ENCODE assay signal across 18 mouse cellular contexts in genomic region chr16:24463842-24464241, GRCm38 (mm10).
DNase-seq lines count a peak whose midpoint lies in the region; TF ChIP-seq lines count a peak whose summit lies in the region.
"Had no signal": no experiment of that assay in that cellular context is flagged by ENCODE, and none has a peak within 500 bp of the region (broad histone marks: within the 10 kb centered on the region; RNA-seq: fewer than 3 reads in every experiment).

No protein-coding gene starts in this region.

- peak; percentile 38 to 80 for DNase-seq in adrenal gland, adult (ENCODE audit: inconsistent age in 2 of 2, low spot score in 1 of 2)
- no peak for DNase-seq in adrenal gland, postnatal 10 days
- DNase-seq in adrenal gland, adult 8-10 months, result peak; percentile 61
- no peak for DNase-seq in adrenal gland, adult 18-20 months (ENCODE audit: low spot score in 2 of 2)
- DNase-seq in heart, adult 11 months, result peak; percentile 27
- DNase-seq in heart, postnatal 36 days, result no peak
- DNase-seq in layer of hippocampus, adult 2 months (ENCODE audit: low spot score in 2 of 2), result no peak
- DNase-seq: B cell, adult 2 months; cerebellum, adult 11-12 months; cerebellum, adult 2 months; cerebellum, adult 9-10 months; cerebellum, postnatal 10 days; cerebellum, postnatal 25 days; forebrain, postnatal 0 days had no signal

- no peak for TF ChIP-seq CTCF in layer of hippocampus, adult 2 months (conservative IDR thresholded peaks at IDR 0.05)

- no peak overlapping the region for H3K4me3 ChIP-seq in layer of hippocampus, adult 2 months
- H3K4me3 ChIP-seq: embryonic facial prominence, embryonic 10.5 days; embryonic facial prominence, embryonic 12.5 days; forebrain, embryonic 13.5 days; forebrain, embryonic 15.5 days had no signal

- intact Hi-C loops in heart, postnatal 36 days (cut with DNase I), result no loop called here

- H3K27ac ChIP-seq in layer of hippocampus, adult 2 months, result no peak overlapping the region
- H3K27ac ChIP-seq: embryonic facial prominence, embryonic 10.5 days; embryonic facial prominence, embryonic 12.5 days; forebrain, embryonic 13.5 days; forebrain, embryonic 15.5 days had no signal

Comparison
In these comparisons a context has a peak if more than half of its experiments do, and no peak if none do; other contexts are left out.
1. DNase-seq: peak in adrenal gland, adult (2 of 2), adrenal gland, adult 8-10 months (single experiment) and heart, adult 11 months (single experiment); none in adrenal gland, postnatal 10 days (single experiment), adrenal gland, adult 18-20 months (0 of 2), heart, postnatal 36 days (0 of 2) and layer of hippocampus, adult 2 months (0 of 2).